Mouse (Mus musculus): ENCODE results near the gene Gtf3c1. TPM values are rescaled to one million over a fixed set of nuclear protein-coding genes. Genes with fewer than 3 reads are reported as not detected.
A peak's percentile ranks its signal among the peaks of the same experiment; 100 is the strongest.

Gene Gtf3c1
- polyA plus RNA-seq, 1 experiment, result 47.9 TPM

DNA sequence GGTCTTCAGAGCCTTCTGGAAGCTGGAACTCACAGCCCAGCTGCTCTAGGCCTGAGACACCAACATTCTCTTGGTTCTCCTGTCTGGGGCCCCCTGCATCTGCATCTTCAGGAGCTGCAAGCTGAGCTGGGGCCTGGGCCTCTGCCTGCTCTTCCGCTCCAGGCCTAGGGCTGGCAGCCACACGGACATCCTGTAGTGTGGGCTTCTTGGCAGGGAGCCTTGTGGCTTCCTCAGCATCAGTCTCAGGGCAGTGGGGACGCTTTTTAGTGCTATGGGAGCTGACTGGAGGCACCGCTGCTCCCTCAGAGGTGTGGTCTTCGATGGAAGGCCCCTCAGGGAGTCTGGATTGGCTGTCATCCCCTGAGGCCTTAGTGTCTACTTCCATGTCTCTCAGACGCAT, 63.7 kb downstream of the Gtf3c1 start:
- 72% methylated on average over 6 of the region's 6 CpGs for WGBS
- no peak overlapping the region for H3K4me3 ChIP-seq (ENCODE audit: insufficient read depth, low read depth, low read length)
- no peaks in the 10 kb centered on the region for H3K27me3 ChIP-seq (replicated peaks; ENCODE audit: control insufficient read depth, insufficient read depth, low read length)
- TF ChIP-seq POLR2A (IDR thresholded peaks at IDR 0.05; ENCODE audit: low read depth, low read length) (no peak), CTCF (conservative IDR thresholded peaks at IDR 0.05; ENCODE audit: insufficient read depth, insufficient read length, low read depth, low read length) (no peak)
- DNase-seq, result peak; percentile 23
- H3K4me1 ChIP-seq (ENCODE audit: control insufficient read depth, insufficient read depth, low read length), result no peaks in the 10 kb centered on the region
- peaks cover 3% of the 10 kb centered on the region; the same call in 1 of the 2 replicates for H3K36me3 ChIP-seq (ENCODE audit: control insufficient read depth, insufficient read depth, low read length)
- no peak overlapping the region for H3K27ac ChIP-seq (ENCODE audit: insufficient read depth, low read depth, low read length)

DNA sequence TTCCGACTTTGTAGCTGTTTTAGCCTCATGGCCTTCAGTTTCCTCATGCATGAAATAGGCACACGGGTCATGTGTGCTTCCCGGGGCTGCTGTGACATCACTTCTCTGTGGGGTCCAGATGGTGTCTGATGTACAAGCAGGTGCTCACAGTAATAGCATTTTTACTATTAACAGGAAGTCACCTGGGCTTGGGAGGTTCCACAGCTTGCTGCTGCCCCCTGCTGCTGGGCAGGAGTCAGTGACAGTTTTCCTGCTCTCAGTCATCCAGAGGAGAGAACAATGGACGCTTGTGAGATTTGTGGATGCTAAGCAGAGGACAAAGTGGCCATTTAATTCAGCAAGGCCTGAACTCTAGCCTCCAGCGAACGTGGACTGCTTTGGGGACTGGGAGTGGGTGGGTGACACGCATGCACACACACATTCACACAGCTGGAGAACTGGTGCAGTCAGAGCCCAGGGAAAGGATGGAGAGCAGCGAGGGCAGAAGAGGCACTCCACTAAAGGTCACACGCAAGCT, 68.7 kb downstream of the Gtf3c1 start:
- H3K4me1 ChIP-seq (ENCODE audit: control insufficient read depth, insufficient read depth, low read length), result no peaks in the 10 kb centered on the region
- H3K27me3 ChIP-seq (replicated peaks; ENCODE audit: control insufficient read depth, insufficient read depth, low read length), result no peaks in the 10 kb centered on the region
- peak; percentile 56 for DNase-seq
- 34% methylated on average over 9 of the region's 9 CpGs for WGBS
- no peak overlapping the region for H3K4me3 ChIP-seq (ENCODE audit: insufficient read depth, low read depth, low read length)
- no peak overlapping the region for H3K27ac ChIP-seq (ENCODE audit: insufficient read depth, low read depth, low read length)
- TF ChIP-seq CTCF (conservative IDR thresholded peaks at IDR 0.05; ENCODE audit: insufficient read depth, insufficient read length, low read depth, low read length) (peak; percentile 92), POLR2A (IDR thresholded peaks at IDR 0.05; ENCODE audit: low read depth, low read length) (no peak)
- H3K36me3 ChIP-seq (ENCODE audit: control insufficient read depth, insufficient read depth, low read length), result no peaks in the 10 kb centered on the region

- no peaks in the 10 kb centered on the region for H3K36me3 ChIP-seq (ENCODE audit: control insufficient read depth, insufficient read depth, low read length)
- no peaks in the 10 kb centered on the region for H3K27me3 ChIP-seq (replicated peaks; ENCODE audit: control insufficient read depth, insufficient read depth, low read length)
- no peak overlapping the region for H3K4me3 ChIP-seq (ENCODE audit: insufficient read depth, low read depth, low read length)
- H3K27ac ChIP-seq (ENCODE audit: insufficient read depth, low read depth, low read length), result no peak overlapping the region
- WGBS, result 60% methylated on average over 6 of the region's 6 CpGs
- TF ChIP-seq POLR2A (IDR thresholded peaks at IDR 0.05; ENCODE audit: low read depth, low read length) (no peak), CTCF (conservative IDR thresholded peaks at IDR 0.05; ENCODE audit: insufficient read depth, insufficient read length, low read depth, low read length) (no peak)
- no peak for DNase-seq
- no peaks in the 10 kb centered on the region for H3K4me1 ChIP-seq (ENCODE audit: control insufficient read depth, insufficient read depth, low read length)
These were observed 69.2 kb downstream of the Gtf3c1 start for GRCm38 (mm10) chr7:125638376-125638775.

DNA sequence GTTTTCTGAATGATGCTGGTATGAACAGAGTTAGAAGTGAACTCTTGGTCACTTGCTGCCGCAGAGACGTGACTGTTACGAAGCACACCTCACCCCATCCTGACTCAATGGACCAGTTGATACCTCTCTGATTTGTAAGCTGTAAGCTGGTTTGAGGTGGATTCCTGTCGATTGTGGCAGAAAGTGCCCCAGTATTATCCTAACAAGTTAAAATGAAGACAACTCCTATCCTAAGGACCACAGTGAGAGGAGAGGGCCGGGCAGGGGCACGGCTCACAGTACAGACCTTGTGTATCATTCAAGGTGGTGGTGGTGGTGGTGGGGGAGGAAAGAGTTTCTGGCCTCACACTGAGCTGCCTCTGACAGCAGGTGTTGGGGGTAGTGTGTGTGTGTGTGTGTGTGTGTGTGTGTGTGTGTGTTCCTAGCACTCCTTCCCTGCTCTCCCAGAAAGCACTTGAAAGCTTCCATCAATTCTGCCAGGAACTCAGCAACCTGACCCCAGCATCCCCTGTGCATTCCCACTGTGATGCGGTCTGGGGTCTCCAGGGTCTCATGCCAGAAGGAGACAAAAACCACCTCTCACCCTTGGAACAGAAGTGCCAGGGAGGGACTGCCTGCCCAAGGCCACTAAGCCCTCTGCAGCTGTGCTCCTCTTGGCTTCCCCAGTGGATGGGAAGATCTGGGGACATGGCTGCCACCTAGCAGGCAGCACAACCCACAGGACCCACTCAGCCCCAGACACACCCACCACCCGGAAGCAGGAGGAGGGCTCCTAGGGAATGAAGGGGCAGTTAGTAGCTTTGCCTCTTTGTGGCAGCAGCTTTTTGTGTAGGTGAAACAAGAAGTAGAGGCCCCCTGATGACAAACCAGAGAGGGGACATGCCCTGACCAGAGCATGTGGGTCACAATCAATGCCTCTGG, 70.1 kb downstream of the Gtf3c1 start:
- 79% methylated on average over 8 of the region's 8 CpGs for WGBS
- no peak overlapping the region for H3K27ac ChIP-seq (ENCODE audit: insufficient read depth, low read depth, low read length)
- no peaks in the 10 kb centered on the region for H3K4me1 ChIP-seq (ENCODE audit: control insufficient read depth, insufficient read depth, low read length)
- no peaks in the 10 kb centered on the region for H3K27me3 ChIP-seq (replicated peaks; ENCODE audit: control insufficient read depth, insufficient read depth, low read length)
- DNase-seq, result no peak
- H3K4me3 ChIP-seq (ENCODE audit: insufficient read depth, low read depth, low read length), result no peak overlapping the region
- no peak for TF ChIP-seq POLR2A (IDR thresholded peaks at IDR 0.05; ENCODE audit: low read depth, low read length)
- TF ChIP-seq CTCF (conservative IDR thresholded peaks at IDR 0.05; ENCODE audit: insufficient read depth, insufficient read length, low read depth, low read length), result no peak
- H3K36me3 ChIP-seq (ENCODE audit: control insufficient read depth, insufficient read depth, low read length), result no peaks in the 10 kb centered on the region

GRCm38 (mm10) chr7:125630989-125631388, 76.6 kb downstream of the Gtf3c1 start:
- no peak overlapping the region for H3K4me3 ChIP-seq (ENCODE audit: insufficient read depth, low read depth, low read length)
- no peak overlapping the region for H3K27ac ChIP-seq (ENCODE audit: insufficient read depth, low read depth, low read length)
- TF ChIP-seq CTCF (conservative IDR thresholded peaks at IDR 0.05; ENCODE audit: insufficient read depth, insufficient read length, low read depth, low read length) (no peak), POLR2A (IDR thresholded peaks at IDR 0.05; ENCODE audit: low read depth, low read length) (no peak)
- no peaks in the 10 kb centered on the region for H3K27me3 ChIP-seq (replicated peaks; ENCODE audit: control insufficient read depth, insufficient read depth, low read length)
- H3K36me3 ChIP-seq (ENCODE audit: control insufficient read depth, insufficient read depth, low read length), result no peaks in the 10 kb centered on the region
- no peaks in the 10 kb centered on the region for H3K4me1 ChIP-seq (ENCODE audit: control insufficient read depth, insufficient read depth, low read length)
- no peak for DNase-seq
- 87% methylated on average over 3 of the region's 3 CpGs for WGBS

GRCm38 (mm10) chr7:125630317-125630716, 77.3 kb downstream of the Gtf3c1 start:
- Histone ChIP-seq H3K36me3 (ENCODE audit: control insufficient read depth, insufficient read depth, low read length) (no peaks in the 10 kb centered on the region), H3K27ac (ENCODE audit: insufficient read depth, low read depth, low read length) (no peak overlapping the region), H3K4me3 (ENCODE audit: insufficient read depth, low read depth, low read length) (no peak overlapping the region), H3K27me3 (replicated peaks; ENCODE audit: control insufficient read depth, insufficient read depth, low read length) (no peaks in the 10 kb centered on the region), H3K4me1 (ENCODE audit: control insufficient read depth, insufficient read depth, low read length) (no peaks in the 10 kb centered on the region)
- TF ChIP-seq POLR2A (IDR thresholded peaks at IDR 0.05; ENCODE audit: low read depth, low read length) (no peak), CTCF (conservative IDR thresholded peaks at IDR 0.05; ENCODE audit: insufficient read depth, insufficient read length, low read depth, low read length) (no peak)
- peak; percentile 21 for DNase-seq
- WGBS, result 43% methylated on average over 4 of the region's 4 CpGs

GRCm38 (mm10) chr7:125625829-125626228, 81.8 kb downstream of the Gtf3c1 start:
- no peaks in the 10 kb centered on the region for H3K4me1 ChIP-seq (ENCODE audit: control insufficient read depth, insufficient read depth, low read length)
- H3K27me3 ChIP-seq (replicated peaks; ENCODE audit: control insufficient read depth, insufficient read depth, low read length), result no peaks in the 10 kb centered on the region
- TF ChIP-seq POLR2A (IDR thresholded peaks at IDR 0.05; ENCODE audit: low read depth, low read length) (no peak), CTCF (conservative IDR thresholded peaks at IDR 0.05; ENCODE audit: insufficient read depth, insufficient read length, low read depth, low read length) (no peak)
- WGBS, result 26% methylated on average over 7 of the region's 7 CpGs
- DNase-seq, result no peak
- H3K36me3 ChIP-seq (ENCODE audit: control insufficient read depth, insufficient read depth, low read length), result no peaks in the 10 kb centered on the region
- no peak overlapping the region for H3K4me3 ChIP-seq (ENCODE audit: insufficient read depth, low read depth, low read length)
- no peak overlapping the region for H3K27ac ChIP-seq (ENCODE audit: insufficient read depth, low read depth, low read length)
